Mouse (Mus musculus): Measurements from ENCODE around the gene Dst. TPM values are rescaled to one million over a fixed set of nuclear protein-coding genes. Genes with fewer than 3 reads are reported as not detected.
A peak's percentile ranks its signal among the peaks of the same experiment; 100 is the strongest.

Gene Dst
- total RNA-seq, 2 experiments from 2014 or later = 95.3 to 136 TPM

GRCm38 (mm10) chr1:34244678-34245077 lies 336.7 kb downstream of the Dst start:
- DNase-seq = no peak

GRCm38 (mm10) chr1:34245951-34246641 lies 338.1 kb downstream of the Dst start:
- no peak for DNase-seq

GRCm38 (mm10) chr1:34246642-34246987 lies 338.6 kb downstream of the Dst start:
- DNase-seq = no peak

GRCm38 (mm10) chr1:34251137-34251536 lies 343.1 kb downstream of the Dst start:
- DNase-seq = peak; percentile 58

DNA sequence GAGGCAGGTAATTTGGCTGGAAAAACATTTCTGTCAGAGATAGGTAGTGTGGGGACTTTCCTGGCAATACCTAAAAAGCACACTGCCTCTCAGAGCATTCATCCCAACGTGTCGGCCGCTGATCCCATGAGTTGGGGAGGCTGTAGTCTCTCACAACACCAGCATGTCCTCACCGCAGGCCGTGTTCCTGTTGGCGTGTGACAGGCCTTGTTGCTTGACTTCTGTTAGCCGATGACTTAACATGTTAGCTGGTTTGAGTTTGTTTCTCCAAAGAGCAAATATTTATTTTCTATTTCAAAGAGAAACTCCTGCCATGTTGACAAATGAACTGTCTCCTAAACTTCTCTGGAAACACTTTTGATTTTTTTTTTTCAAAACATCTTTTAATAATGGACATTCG lies 344.2 kb downstream of the Dst start:
- DNase-seq = no peak

- no peak for DNase-seq
These were observed 345.9 kb downstream of the Dst start for GRCm38 (mm10) chr1:34253876-34254275.

DNA sequence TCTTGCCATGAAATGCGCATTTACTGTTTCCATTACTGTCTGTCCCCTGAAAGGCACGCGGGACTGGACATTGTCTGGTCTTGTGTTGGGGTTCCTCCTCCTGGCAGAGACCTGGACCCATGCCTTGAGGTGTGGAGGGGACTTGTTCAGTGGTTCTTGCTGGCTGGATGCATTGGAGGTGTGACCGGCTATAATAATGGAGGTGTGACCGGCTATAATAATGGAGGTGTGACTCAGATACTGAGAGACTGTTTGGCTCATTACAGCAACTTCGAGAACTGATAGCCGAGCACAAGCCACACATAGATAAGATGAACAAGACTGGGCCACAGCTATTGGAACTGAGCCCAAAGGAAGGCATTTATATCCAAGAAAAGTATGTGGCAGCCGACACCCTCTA lies 351.9 kb downstream of the Dst start:
- DNase-seq = no peak

GRCm38 (mm10) chr1:34261011-34261410 lies 353.0 kb downstream of the Dst start:
- no peak for DNase-seq

DNA sequence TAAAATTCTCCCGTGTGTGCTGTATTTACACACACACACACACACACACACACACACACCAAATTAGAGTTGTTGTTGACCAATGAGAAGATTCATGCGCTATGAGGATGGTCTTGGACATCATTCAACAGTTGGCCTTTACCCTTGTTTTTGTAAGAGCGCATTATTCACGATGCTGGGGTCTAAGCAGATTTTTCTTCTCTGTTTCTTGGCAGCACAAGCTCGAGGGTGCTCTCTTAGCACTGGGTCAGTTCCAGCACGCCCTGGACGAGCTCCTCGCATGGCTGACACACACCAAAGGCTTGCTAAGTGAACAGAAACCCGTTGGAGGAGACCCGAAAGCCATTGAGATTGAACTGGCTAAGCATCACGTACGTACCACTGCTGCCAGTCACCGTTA lies 360.5 kb downstream of the Dst start:
- DNase-seq = no peak

GRCm38 (mm10) chr1:34269578-34269977 lies 361.6 kb downstream of the Dst start:
- no peak for DNase-seq

GRCm38 (mm10) chr1:34273922-34274321 lies 365.9 kb downstream of the Dst start:
- DNase-seq = no peak

DNA sequence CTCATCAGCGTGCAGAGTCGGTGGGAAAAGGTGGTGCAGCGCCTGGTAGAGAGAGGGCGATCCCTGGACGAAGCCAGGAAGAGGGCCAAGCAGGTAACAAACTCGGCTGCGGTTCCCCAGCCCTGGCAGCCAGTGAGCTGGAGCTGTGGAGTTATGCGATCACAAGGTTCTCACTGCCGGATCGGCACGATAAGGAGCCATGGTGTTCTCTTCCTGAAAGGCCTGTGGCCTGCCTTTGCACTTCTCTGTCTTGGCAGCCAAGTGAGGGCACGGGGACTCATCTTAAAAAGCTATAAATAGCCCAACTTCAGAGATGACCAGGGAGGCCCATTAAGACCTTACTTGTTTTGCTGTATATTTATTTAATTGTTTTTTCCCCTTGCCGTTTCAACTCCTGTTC lies 367.8 kb downstream of the Dst start:
- no peak for DNase-seq

DNA sequence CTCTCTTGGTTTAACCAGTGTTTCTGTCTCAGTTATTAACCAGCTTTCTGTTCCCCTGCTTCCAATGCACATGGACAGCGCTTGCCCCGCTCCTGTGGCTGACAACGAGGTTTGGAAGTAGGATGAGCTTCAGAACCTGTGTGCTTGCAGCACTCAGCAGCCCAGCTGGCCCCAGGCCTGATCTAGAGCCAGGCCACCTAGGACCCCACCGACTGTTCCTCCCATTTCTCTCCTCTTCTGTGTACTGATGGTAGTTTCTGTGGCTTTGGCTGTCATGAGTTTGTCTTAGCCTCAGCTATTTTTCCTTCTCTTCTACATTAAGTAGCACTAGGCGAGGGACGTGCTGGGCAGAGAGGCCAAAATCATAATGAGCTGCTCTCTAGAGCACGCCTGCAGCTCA lies 368.7 kb downstream of the Dst start:
- no peak for DNase-seq

GRCm38 (mm10) chr1:34277259-34277658 lies 369.2 kb downstream of the Dst start:
- DNase-seq = no peak

DNA sequence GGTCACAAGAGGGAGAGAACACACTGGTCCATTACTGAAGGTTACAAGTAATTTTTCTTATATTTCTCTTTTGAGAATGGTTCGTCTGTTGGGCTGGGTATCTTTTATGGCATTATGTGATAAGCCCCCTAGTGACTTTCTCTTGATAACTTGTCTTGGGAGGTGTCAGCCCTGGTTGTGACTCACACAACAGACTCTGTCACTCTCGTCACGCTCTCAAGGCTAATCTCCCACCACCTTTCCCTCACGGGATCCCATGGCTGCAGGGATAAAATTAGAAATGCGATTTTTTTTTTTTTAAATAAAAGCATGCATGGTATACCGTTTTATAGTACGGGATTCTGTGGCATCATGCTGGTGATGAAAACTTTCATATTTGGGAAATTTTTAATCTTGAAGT lies 375.5 kb downstream of the Dst start:
- no peak for DNase-seq

DNA sequence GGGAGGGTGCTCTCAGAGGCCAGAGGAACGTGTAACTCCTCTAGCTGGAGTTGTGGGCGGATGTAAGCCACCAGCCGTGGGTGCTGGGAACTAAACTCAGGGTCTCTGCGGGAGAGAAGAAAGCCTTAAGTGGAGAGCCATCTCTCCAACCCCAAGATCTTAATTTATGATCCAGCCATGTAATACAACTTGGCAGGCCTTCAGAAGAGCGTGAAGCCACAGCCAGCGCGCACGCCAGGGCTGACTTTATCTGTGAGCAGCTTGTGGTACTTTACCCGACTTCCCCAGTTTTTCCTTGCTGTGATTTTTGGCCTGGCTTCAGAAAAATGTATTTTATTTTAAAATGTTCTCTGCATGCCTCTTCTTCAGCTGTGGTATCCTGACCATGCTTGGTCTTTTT lies 377.0 kb downstream of the Dst start:
- DNase-seq = peak; percentile 33

DNA sequence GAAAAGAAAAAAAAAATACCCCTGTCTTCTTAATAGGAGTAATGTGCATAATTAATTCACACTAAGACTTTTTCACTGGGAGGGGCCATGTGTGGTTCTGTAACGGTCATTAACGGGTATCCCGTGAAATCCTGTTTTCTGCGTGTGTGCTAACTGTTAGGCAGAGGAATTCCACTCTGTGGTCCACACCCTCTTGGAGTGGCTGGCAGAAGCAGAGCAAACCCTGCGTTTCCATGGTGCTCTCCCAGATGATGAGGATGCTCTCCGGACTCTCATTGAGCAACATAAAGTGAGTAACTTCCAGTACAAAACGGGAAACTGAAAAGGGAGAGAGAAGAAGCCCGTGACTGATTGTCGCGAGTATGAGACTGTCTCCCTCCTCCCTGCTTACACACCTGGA lies 379.7 kb downstream of the Dst start:
- no peak for DNase-seq

GRCm38 (mm10) chr1:34288181-34288580 lies 380.2 kb downstream of the Dst start:
- peak; percentile 25 for DNase-seq

DNA sequence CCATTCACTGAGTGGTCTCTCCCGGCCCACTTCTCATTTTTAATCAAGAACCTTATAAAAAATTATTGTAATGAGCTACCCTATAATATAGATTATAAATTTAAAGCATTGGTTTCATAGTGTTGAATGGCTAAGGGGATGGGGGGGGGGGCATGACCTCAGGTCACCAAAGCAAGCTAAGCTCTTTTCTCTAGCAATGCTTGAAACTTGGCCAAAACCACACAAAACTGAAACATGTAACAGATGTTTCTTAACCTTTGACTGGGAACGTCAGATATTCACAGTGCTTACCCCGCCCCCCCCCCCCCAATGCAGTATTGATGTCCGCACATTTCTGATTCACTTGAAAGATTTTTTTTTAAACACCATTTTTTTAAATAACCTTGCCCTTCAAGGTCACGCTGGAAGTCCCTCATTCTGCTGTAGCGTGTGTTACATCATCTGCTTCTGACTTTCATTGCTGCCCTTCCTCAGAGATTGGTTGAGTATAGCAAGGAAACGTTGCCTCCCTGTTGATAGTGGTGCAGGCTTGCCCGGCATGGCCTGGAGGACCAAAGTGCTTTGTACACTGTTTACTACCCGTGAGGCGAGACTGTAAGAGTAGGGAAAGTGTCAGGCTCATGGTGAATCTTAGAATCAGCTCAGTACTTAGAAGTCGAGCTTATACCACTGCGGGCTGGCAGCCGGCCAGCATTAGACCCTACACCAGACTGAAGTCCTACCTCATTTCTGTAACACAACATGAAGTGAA lies 380.9 kb downstream of the Dst start:
- DNase-seq = peak; percentile 19

GRCm38 (mm10) chr1:34289472-34289748 lies 381.4 kb downstream of the Dst start:
- no peak for DNase-seq

DNA sequence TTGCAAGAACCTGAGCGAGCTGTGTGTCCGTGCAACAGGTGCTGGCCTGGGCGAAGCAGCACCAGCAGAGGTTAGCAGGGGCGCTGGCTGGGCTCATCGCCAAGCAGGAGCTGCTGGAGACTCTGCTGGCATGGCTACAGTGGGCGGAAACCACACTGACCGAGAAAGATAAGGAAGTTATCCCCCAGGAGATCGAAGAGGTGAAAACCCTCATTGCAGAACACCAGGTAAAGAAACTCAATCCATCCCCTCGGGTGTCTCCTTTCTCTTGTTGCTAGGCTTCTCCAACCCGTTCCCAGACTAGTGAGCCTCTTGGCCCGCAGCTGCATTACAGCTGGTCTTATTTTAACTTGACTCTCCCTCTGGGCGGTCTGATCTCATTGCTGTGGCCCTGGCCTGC lies 382.3 kb downstream of the Dst start:
- peak; percentile 52 for DNase-seq

- DNase-seq = no peak
These were observed 385.2 kb downstream of the Dst start for GRCm38 (mm10) chr1:34293198-34293597.

- no peak for DNase-seq
These were observed 389.6 kb downstream of the Dst start for GRCm38 (mm10) chr1:34297636-34298035.

DNA sequence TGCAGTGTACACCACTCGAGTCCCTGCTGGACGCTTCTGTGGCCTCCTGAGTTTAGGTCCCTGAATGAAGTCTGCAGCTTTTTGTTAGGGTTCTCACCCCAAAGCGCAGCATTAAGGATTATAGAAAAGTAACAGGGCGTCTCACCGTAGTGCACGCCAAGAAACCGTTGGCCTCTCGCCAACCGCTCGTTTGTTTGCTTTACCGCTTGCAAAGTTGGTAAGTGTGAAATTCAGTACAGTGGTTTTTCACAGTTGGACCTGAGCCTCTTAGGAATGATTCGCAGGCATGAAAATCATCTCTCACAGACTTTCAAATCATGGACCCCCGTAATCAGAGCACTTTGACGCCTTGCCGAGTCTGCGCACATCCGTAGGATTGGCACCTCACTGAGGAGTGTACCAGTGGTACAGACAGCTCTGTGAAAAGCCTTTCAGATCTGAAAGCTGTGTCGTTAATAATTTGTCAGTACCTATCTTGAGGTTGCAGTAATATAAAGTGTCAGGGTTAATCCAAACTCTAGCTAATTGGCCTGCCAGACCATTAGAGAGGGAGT lies 390.7 kb downstream of the Dst start:
- DNase-seq = peak; percentile 67
